Mouse (Mus musculus): Measurements from ENCODE around the gene Eva1c. TPM values are rescaled to one million over a fixed set of nuclear protein-coding genes. Genes with fewer than 3 reads are reported as not detected.

The Eva1c gene
- polyA plus RNA-seq, 1 experiment from 2014 or later = 0.72 TPM

DNA sequence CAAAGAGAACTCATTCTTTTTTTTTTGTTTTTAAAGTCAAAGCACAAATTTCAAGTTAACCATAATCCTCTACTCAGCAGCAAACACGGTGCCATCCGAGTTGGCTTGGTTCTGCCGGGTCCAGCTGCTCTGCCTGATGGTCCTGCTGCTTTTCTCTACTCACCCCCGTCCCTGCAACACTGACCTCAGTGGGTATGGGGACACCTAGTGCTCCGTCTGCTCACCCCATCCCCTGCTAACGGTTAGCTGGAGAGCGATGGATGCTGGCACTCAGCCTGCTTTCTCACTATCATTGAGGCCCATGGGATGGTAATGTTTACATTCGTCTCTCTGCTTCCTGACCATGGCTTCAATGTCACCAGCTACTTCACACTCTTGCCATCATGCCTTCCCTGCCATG is 28.1 kb upstream of the Eva1c start:
- no peaks in the 10 kb centered on the region for H3K9me3 ChIP-seq (ENCODE audit: control insufficient read depth, low read depth, low read length)
- H3K27ac ChIP-seq (ENCODE audit: low read length) = no peak overlapping the region
- H3K4me3 ChIP-seq (ENCODE audit: low read depth, low read length) = no peak overlapping the region
- no peaks in the 10 kb centered on the region for H3K4me1 ChIP-seq (ENCODE audit: control insufficient read depth, insufficient read depth, low read length)
- 77% methylated on average over 8 of the region's 8 CpGs for WGBS
- no peaks in the 10 kb centered on the region for H3K27me3 ChIP-seq (ENCODE audit: control insufficient read depth, insufficient read depth, low read length)
- no peak overlapping the region for H3K4me2 ChIP-seq (replicated peaks; ENCODE audit: low read depth, low read length)
- H3K36me3 ChIP-seq (ENCODE audit: control insufficient read depth, insufficient read depth, low read length) = peaks cover 25% of the 10 kb centered on the region
- no peak overlapping the region for H3K9ac ChIP-seq (replicated peaks; ENCODE audit: low read depth, low read length)
- no peak for ATAC-seq (ENCODE audit: insufficient number of reproducible peaks, insufficient read depth, low FRiP score, low read depth)

- Histone ChIP-seq H3K27me3 (ENCODE audit: control insufficient read depth, insufficient read depth, low read length) (no peaks in the 10 kb centered on the region), H3K27ac (ENCODE audit: low read length) (no peak overlapping the region), H3K4me3 (ENCODE audit: low read depth, low read length) (no peak overlapping the region), H3K36me3 (ENCODE audit: control insufficient read depth, insufficient read depth, low read length) (peaks cover 26% of the 10 kb centered on the region), H3K4me1 (ENCODE audit: control insufficient read depth, insufficient read depth, low read length) (no peaks in the 10 kb centered on the region), H3K4me2 (replicated peaks; ENCODE audit: low read depth, low read length) (no peak overlapping the region), H3K9me3 (ENCODE audit: control insufficient read depth, low read depth, low read length) (no peaks in the 10 kb centered on the region), H3K9ac (replicated peaks; ENCODE audit: low read depth, low read length) (no peak overlapping the region)
- ATAC-seq (ENCODE audit: insufficient number of reproducible peaks, insufficient read depth, low FRiP score, low read depth) = no peak
- WGBS = 83% methylated on average over 5 of the region's 5 CpGs
Measured at GRCm38 (mm10) chr16:90798848-90799247, 27.7 kb upstream of the Eva1c start.

DNA sequence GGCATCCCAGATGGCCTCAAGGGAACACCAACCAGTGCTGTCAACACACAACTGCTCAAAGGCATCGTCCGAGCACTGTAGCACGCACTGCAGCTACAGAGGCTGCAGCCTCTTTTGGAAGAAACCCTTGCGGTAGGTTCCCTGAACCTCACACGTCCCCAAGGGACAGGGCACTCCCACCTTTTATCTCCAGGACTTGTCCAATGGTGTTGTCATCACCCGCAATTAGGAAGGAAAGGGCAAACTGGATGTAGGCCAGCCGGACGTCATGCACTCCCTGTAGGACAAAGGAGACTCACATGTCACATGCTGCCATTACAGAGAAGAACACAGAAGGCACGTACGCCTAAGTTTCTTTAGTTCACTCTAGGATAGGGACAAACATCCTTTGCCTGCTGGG is 26.7 kb upstream of the Eva1c start:
- Histone ChIP-seq H3K27me3 (ENCODE audit: control insufficient read depth, insufficient read depth, low read length) (no peaks in the 10 kb centered on the region), H3K4me2 (replicated peaks; ENCODE audit: low read depth, low read length) (no peak overlapping the region), H3K9me3 (ENCODE audit: control insufficient read depth, low read depth, low read length) (no peaks in the 10 kb centered on the region), H3K9ac (replicated peaks; ENCODE audit: low read depth, low read length) (no peak overlapping the region), H3K36me3 (ENCODE audit: control insufficient read depth, insufficient read depth, low read length) (peaks cover 32% of the 10 kb centered on the region), H3K27ac (ENCODE audit: low read length) (no peak overlapping the region), H3K4me3 (ENCODE audit: low read depth, low read length) (no peak overlapping the region), H3K4me1 (ENCODE audit: control insufficient read depth, insufficient read depth, low read length) (no peaks in the 10 kb centered on the region)
- ATAC-seq (ENCODE audit: insufficient number of reproducible peaks, insufficient read depth, low FRiP score, low read depth) = no peak
- WGBS = 89% methylated on average over 10 of the region's 10 CpGs

- H3K36me3 ChIP-seq (ENCODE audit: control insufficient read depth, insufficient read depth, low read length) = peaks cover 24% of the 10 kb centered on the region
- no peaks in the 10 kb centered on the region for H3K9me3 ChIP-seq (ENCODE audit: control insufficient read depth, low read depth, low read length)
- H3K4me2 ChIP-seq (replicated peaks; ENCODE audit: low read depth, low read length) = no peak overlapping the region
- ATAC-seq (ENCODE audit: insufficient number of reproducible peaks, insufficient read depth, low FRiP score, low read depth) = no peak
- WGBS = 92% methylated on average over 5 of the region's 5 CpGs
- no peaks in the 10 kb centered on the region for H3K27me3 ChIP-seq (ENCODE audit: control insufficient read depth, insufficient read depth, low read length)
- no peak overlapping the region for H3K4me3 ChIP-seq (ENCODE audit: low read depth, low read length)
- no peaks in the 10 kb centered on the region for H3K4me1 ChIP-seq (ENCODE audit: control insufficient read depth, insufficient read depth, low read length)
- no peak overlapping the region for H3K9ac ChIP-seq (replicated peaks; ENCODE audit: low read depth, low read length)
- H3K27ac ChIP-seq (ENCODE audit: low read length) = no peak overlapping the region
Measured at GRCm38 (mm10) chr16:90801251-90801650, 25.3 kb upstream of the Eva1c start.

DNA sequence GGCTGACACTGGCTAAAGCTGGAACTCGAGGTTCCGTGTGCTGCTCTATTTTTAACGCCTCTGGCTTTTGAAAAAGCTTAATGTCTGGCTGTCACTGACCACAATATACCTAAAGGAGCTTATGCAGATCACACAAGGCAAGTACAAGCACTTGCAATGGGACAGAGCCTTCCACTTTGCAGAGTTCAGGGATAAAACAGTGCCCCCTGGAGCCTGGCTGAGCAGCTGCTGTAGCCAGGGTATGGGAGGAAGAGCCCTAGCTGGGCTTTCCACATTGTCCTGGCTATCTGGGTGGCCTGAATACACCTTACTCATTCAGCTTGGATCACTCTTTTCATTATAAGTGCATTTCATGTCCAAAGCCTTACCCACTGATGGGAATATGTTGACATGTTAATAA is 24.6 kb upstream of the Eva1c start:
- Histone ChIP-seq H3K4me3 (ENCODE audit: low read depth, low read length) (no peak overlapping the region), H3K4me2 (replicated peaks; ENCODE audit: low read depth, low read length) (no peak overlapping the region), H3K9ac (replicated peaks; ENCODE audit: low read depth, low read length) (no peak overlapping the region), H3K27me3 (ENCODE audit: control insufficient read depth, insufficient read depth, low read length) (no peaks in the 10 kb centered on the region), H3K9me3 (ENCODE audit: control insufficient read depth, low read depth, low read length) (no peaks in the 10 kb centered on the region), H3K4me1 (ENCODE audit: control insufficient read depth, insufficient read depth, low read length) (no peaks in the 10 kb centered on the region), H3K27ac (ENCODE audit: low read length) (no peak overlapping the region), H3K36me3 (ENCODE audit: control insufficient read depth, insufficient read depth, low read length) (peaks cover 22% of the 10 kb centered on the region)
- ATAC-seq (ENCODE audit: insufficient number of reproducible peaks, insufficient read depth, low FRiP score, low read depth) = no peak
- WGBS = 89% methylated on average over 3 of the region's 3 CpGs

GRCm38 (mm10) chr16:90804466-90804865 is 22.1 kb upstream of the Eva1c start:
- Histone ChIP-seq H3K4me3 (ENCODE audit: low read depth, low read length) (no peak overlapping the region), H3K27me3 (ENCODE audit: control insufficient read depth, insufficient read depth, low read length) (no peaks in the 10 kb centered on the region), H3K9ac (replicated peaks; ENCODE audit: low read depth, low read length) (no peak overlapping the region), H3K36me3 (ENCODE audit: control insufficient read depth, insufficient read depth, low read length) (peaks cover 14% of the 10 kb centered on the region; the same call in 1 of the 2 replicates), H3K27ac (ENCODE audit: low read length) (no peak overlapping the region), H3K4me2 (replicated peaks; ENCODE audit: low read depth, low read length) (no peak overlapping the region), H3K9me3 (ENCODE audit: control insufficient read depth, low read depth, low read length) (no peaks in the 10 kb centered on the region), H3K4me1 (ENCODE audit: control insufficient read depth, insufficient read depth, low read length) (peaks cover 8% of the 10 kb centered on the region)
- no peak for ATAC-seq (ENCODE audit: insufficient number of reproducible peaks, insufficient read depth, low FRiP score, low read depth)
- 97% methylated on average over 5 of the region's 5 CpGs for WGBS

- Histone ChIP-seq H3K27me3 (ENCODE audit: control insufficient read depth, insufficient read depth, low read length) (no peaks in the 10 kb centered on the region), H3K9me3 (ENCODE audit: control insufficient read depth, low read depth, low read length) (no peaks in the 10 kb centered on the region), H3K4me1 (ENCODE audit: control insufficient read depth, insufficient read depth, low read length) (peaks cover 10% of the 10 kb centered on the region), H3K4me2 (replicated peaks; ENCODE audit: low read depth, low read length) (peak within 1 kb of the TSS; percentile 74), H3K4me3 (ENCODE audit: low read depth, low read length) (peak within 1 kb of the TSS; percentile 74), H3K9ac (replicated peaks; ENCODE audit: low read depth, low read length) (peak within 1 kb of the TSS; percentile 25; the same call in 1 of the 2 replicates), H3K27ac (ENCODE audit: low read length) (peak within 1 kb of the TSS; percentile 56), H3K36me3 (ENCODE audit: control insufficient read depth, insufficient read depth, low read length) (no peaks in the 10 kb centered on the region)
- ATAC-seq (ENCODE audit: insufficient number of reproducible peaks, insufficient read depth, low FRiP score, low read depth) = peak; percentile 96
- under 1% methylated on average over 47 of the region's 47 CpGs for WGBS
Measured at GRCm38 (mm10) chr16:90809975-90810715, 16.4 kb upstream of the Eva1c start, which contains the start of gene Urb1. Gene Urb1, minus strand, starts transcription at chr16:90810413.

GRCm38 (mm10) chr16:90810716-90811256 is 15.7 kb upstream of the Eva1c start:
- H3K27me3 ChIP-seq (ENCODE audit: control insufficient read depth, insufficient read depth, low read length) = no peaks in the 10 kb centered on the region
- H3K4me3 ChIP-seq (ENCODE audit: low read depth, low read length) = peak overlapping the region; percentile 74
- peaks cover 10% of the 10 kb centered on the region for H3K4me1 ChIP-seq (ENCODE audit: control insufficient read depth, insufficient read depth, low read length)
- peak overlapping the region; percentile 52 for H3K27ac ChIP-seq (ENCODE audit: low read length)
- 0 out of 2 replicates have a peak, but pooled peaks have one; percentile 7 for ATAC-seq (ENCODE audit: insufficient number of reproducible peaks, insufficient read depth, low FRiP score, low read depth)
- H3K9ac ChIP-seq (replicated peaks; ENCODE audit: low read depth, low read length) = peak overlapping the region; percentile 25; the same call in 1 of the 2 replicates
- 49% methylated on average over 11 of the region's 11 CpGs for WGBS
- H3K4me2 ChIP-seq (replicated peaks; ENCODE audit: low read depth, low read length) = peak overlapping the region; percentile 74
- no peaks in the 10 kb centered on the region for H3K9me3 ChIP-seq (ENCODE audit: control insufficient read depth, low read depth, low read length)
- no peaks in the 10 kb centered on the region for H3K36me3 ChIP-seq (ENCODE audit: control insufficient read depth, insufficient read depth, low read length)

Data from stomach, embryonic 14.5 days (tissue).